Mouse (Mus musculus): ENCODE measurements around the gene Xrcc5. TPM values are rescaled to one million over a fixed set of nuclear protein-coding genes. Genes with fewer than 3 reads are reported as not detected.
A peak's percentile ranks its signal among the peaks of the same experiment; 100 is the strongest.

Gene Xrcc5
- 32.9 and 35.3 TPM in 2 replicates for polyA plus RNA-seq (2015; fragmentation: Nextera tagmentation; extraction: Ambion mirVana)

- Histone ChIP-seq H3K4me2 (replicated peaks) (peak within 1 kb of the TSS; percentile 64), H3K27ac (replicated peaks) (peak within 1 kb of the TSS; percentile 92), H3K9ac (peak within 1 kb of the TSS; percentile 26), H3K27me3 (no peaks in the 10 kb centered on the region), H3K4me1 (peaks cover 7% of the 10 kb centered on the region; the same call in 1 of the 2 replicates), H3K9me3 (replicated peaks) (no peaks in the 10 kb centered on the region), H3K4me3 (replicated peaks) (peak within 1 kb of the TSS; percentile 59), H3K36me3 (peaks cover 3% of the 10 kb centered on the region; the same call in 1 of the 2 replicates)
- WGBS = 0% methylated on average over 21 of the region's 21 CpGs
- ATAC-seq (ENCODE audit: insufficient number of reproducible peaks, low FRiP score, low TSS enrichment, low read depth) = peak; percentile 95
Observed at GRCm38 (mm10) chr1:72307317-72307798, at the start of gene Xrcc5. TSS of gene Xrcc5 (plus strand) at chr1:72307421.

- Histone ChIP-seq H3K4me1 (0 out of 2 replicates have a peak, but pooled peaks cover 3% of the 10 kb centered on the region), H3K4me2 (replicated peaks) (no peak overlapping the region), H3K36me3 (peaks cover 30% of the 10 kb centered on the region), H3K9ac (no peak overlapping the region), H3K4me3 (replicated peaks) (no peak overlapping the region), H3K27me3 (no peaks in the 10 kb centered on the region), H3K9me3 (replicated peaks) (no peaks in the 10 kb centered on the region), H3K27ac (replicated peaks) (no peak overlapping the region)
- 91% methylated on average over 3 of the region's 3 CpGs for WGBS
- ATAC-seq (ENCODE audit: insufficient number of reproducible peaks, low FRiP score, low TSS enrichment, low read depth) = no peak
Observed at GRCm38 (mm10) chr1:72263099-72263498, 44.1 kb upstream of the Xrcc5 start.

GRCm38 (mm10) chr1:72278085-72278484 is 29.1 kb upstream of the Xrcc5 start:
- Histone ChIP-seq H3K4me3 (replicated peaks) (no peak overlapping the region), H3K9ac (no peak overlapping the region), H3K9me3 (replicated peaks) (no peaks in the 10 kb centered on the region), H3K27me3 (no peaks in the 10 kb centered on the region), H3K36me3 (peaks cover 21% of the 10 kb centered on the region), H3K4me1 (no peaks in the 10 kb centered on the region), H3K27ac (replicated peaks) (no peak overlapping the region), H3K4me2 (replicated peaks) (no peak overlapping the region)
- WGBS = 87% methylated on average over 3 of the region's 3 CpGs
- no peak for ATAC-seq (ENCODE audit: insufficient number of reproducible peaks, low FRiP score, low TSS enrichment, low read depth)

- H3K27ac ChIP-seq (replicated peaks) = no peak overlapping the region
- H3K4me3 ChIP-seq (replicated peaks) = no peak overlapping the region
- no peak for ATAC-seq (ENCODE audit: insufficient number of reproducible peaks, low FRiP score, low TSS enrichment, low read depth)
- no peaks in the 10 kb centered on the region for H3K27me3 ChIP-seq
- H3K9me3 ChIP-seq (replicated peaks) = no peaks in the 10 kb centered on the region
- no peak overlapping the region for H3K9ac ChIP-seq
- no peaks in the 10 kb centered on the region for H3K36me3 ChIP-seq
- H3K4me2 ChIP-seq (replicated peaks) = no peak overlapping the region
- 72% methylated on average over 1 of the region's 1 CpGs for WGBS
- peaks cover 5% of the 10 kb centered on the region; the same call in 1 of the 2 replicates for H3K4me1 ChIP-seq
Observed at GRCm38 (mm10) chr1:72282604-72283003, 24.6 kb upstream of the Xrcc5 start.

GRCm38 (mm10) chr1:72283992-72284485 is 23.2 kb upstream of the Xrcc5 start, which contains the start of the genes Pecr and Tmem169:
TSS of gene Pecr (minus strand) at chr1:72284314.
TSS of gene Tmem169 (plus strand) at chr1:72284369.
- Histone ChIP-seq H3K9me3 (replicated peaks) (no peaks in the 10 kb centered on the region), H3K27me3 (no peaks in the 10 kb centered on the region), H3K27ac (replicated peaks) (peak within 1 kb of the TSS; percentile 85), H3K9ac (peak within 1 kb of the TSS; percentile 71), H3K4me1 (peaks cover 5% of the 10 kb centered on the region; the same call in 1 of the 2 replicates), H3K4me3 (replicated peaks) (peak within 1 kb of the TSS; percentile 72), H3K4me2 (replicated peaks) (peak within 1 kb of the TSS; percentile 86), H3K36me3 (no peaks in the 10 kb centered on the region)
- peak; percentile 99 for ATAC-seq (ENCODE audit: insufficient number of reproducible peaks, low FRiP score, low TSS enrichment, low read depth)
- under 1% methylated on average over 30 of the region's 30 CpGs for WGBS

GRCm38 (mm10) chr1:72284539-72284938 is 22.7 kb upstream of the Xrcc5 start:
- 0 out of 2 replicates have a peak, but pooled peaks have one; percentile 40 for ATAC-seq (ENCODE audit: insufficient number of reproducible peaks, low FRiP score, low TSS enrichment, low read depth)
- Histone ChIP-seq H3K27ac (replicated peaks) (0 out of 2 replicates have a peak overlapping the region, but pooled peaks have one; percentile 34), H3K36me3 (no peaks in the 10 kb centered on the region), H3K4me1 (peaks cover 5% of the 10 kb centered on the region; the same call in 1 of the 2 replicates), H3K4me2 (replicated peaks) (peak overlapping the region; percentile 86), H3K4me3 (replicated peaks) (peak overlapping the region; percentile 72), H3K27me3 (no peaks in the 10 kb centered on the region), H3K9me3 (replicated peaks) (no peaks in the 10 kb centered on the region), H3K9ac (peak overlapping the region; percentile 18; the same call in 1 of the 2 replicates)
- WGBS = 3% methylated on average over 5 of the region's 5 CpGs

GRCm38 (mm10) chr1:72286904-72287303 is 20.3 kb upstream of the Xrcc5 start:
- WGBS = 28% methylated on average over 5 of the region's 5 CpGs
- no peaks in the 10 kb centered on the region for H3K9me3 ChIP-seq (replicated peaks)
- no peaks in the 10 kb centered on the region for H3K27me3 ChIP-seq
- H3K4me3 ChIP-seq (replicated peaks) = no peak overlapping the region
- H3K4me2 ChIP-seq (replicated peaks) = no peak overlapping the region
- H3K27ac ChIP-seq (replicated peaks) = no peak overlapping the region
- H3K36me3 ChIP-seq = no peaks in the 10 kb centered on the region
- ATAC-seq (ENCODE audit: insufficient number of reproducible peaks, low FRiP score, low TSS enrichment, low read depth) = no peak
- no peak overlapping the region for H3K9ac ChIP-seq
- H3K4me1 ChIP-seq = peaks cover 5% of the 10 kb centered on the region; the same call in 1 of the 2 replicates

- H3K27ac ChIP-seq (replicated peaks) = no peak overlapping the region
- ATAC-seq (ENCODE audit: insufficient number of reproducible peaks, low FRiP score, low TSS enrichment, low read depth) = no peak
- 78% methylated on average over 4 of the region's 4 CpGs for WGBS
Observed at GRCm38 (mm10) chr1:72287893-72288292, 19.3 kb upstream of the Xrcc5 start.

GRCm38 (mm10) chr1:72288527-72289150 is 18.6 kb upstream of the Xrcc5 start:
- no peak overlapping the region for H3K27ac ChIP-seq (replicated peaks)
- H3K9me3 ChIP-seq (replicated peaks) = no peaks in the 10 kb centered on the region
- H3K27me3 ChIP-seq = no peaks in the 10 kb centered on the region
- no peak overlapping the region for H3K9ac ChIP-seq
- H3K4me2 ChIP-seq (replicated peaks) = no peak overlapping the region
- 0 out of 2 replicates have a peak, but pooled peaks cover 5% of the 10 kb centered on the region for H3K4me1 ChIP-seq
- ATAC-seq (ENCODE audit: insufficient number of reproducible peaks, low FRiP score, low TSS enrichment, low read depth) = no peak
- no peak overlapping the region for H3K4me3 ChIP-seq (replicated peaks)
- H3K36me3 ChIP-seq = no peaks in the 10 kb centered on the region
- 84% methylated on average over 4 of the region's 4 CpGs for whole genome bisulfite sequencing

More at GRCm38 (mm10) chr1:72287893-72288292, 19.3 kb upstream of the Xrcc5 start:
- H3K9me3 ChIP-seq (replicated peaks) = no peaks in the 10 kb centered on the region
- no peak overlapping the region for H3K4me3 ChIP-seq (replicated peaks)
- H3K36me3 ChIP-seq = no peaks in the 10 kb centered on the region
- H3K27me3 ChIP-seq = no peaks in the 10 kb centered on the region
- H3K4me1 ChIP-seq = peaks cover 5% of the 10 kb centered on the region; the same call in 1 of the 2 replicates
- no peak overlapping the region for H3K4me2 ChIP-seq (replicated peaks)
- no peak overlapping the region for H3K9ac ChIP-seq

GRCm38 (mm10) chr1:72290896-72291295 is 16.3 kb upstream of the Xrcc5 start:
- no peak overlapping the region for H3K4me2 ChIP-seq (replicated peaks)
- H3K4me1 ChIP-seq = no peaks in the 10 kb centered on the region
- no peak overlapping the region for H3K4me3 ChIP-seq (replicated peaks)
- no peak overlapping the region for H3K9ac ChIP-seq
- no peak overlapping the region for H3K27ac ChIP-seq (replicated peaks)
- H3K36me3 ChIP-seq = no peaks in the 10 kb centered on the region
- H3K27me3 ChIP-seq = no peaks in the 10 kb centered on the region
- H3K9me3 ChIP-seq (replicated peaks) = no peaks in the 10 kb centered on the region
- 91% methylated on average over 4 of the region's 4 CpGs for whole genome bisulfite sequencing
- no peak for ATAC-seq (ENCODE audit: insufficient number of reproducible peaks, low FRiP score, low TSS enrichment, low read depth)

GRCm38 (mm10) chr1:72291421-72291820 is 15.8 kb upstream of the Xrcc5 start:
- Histone ChIP-seq H3K9me3 (replicated peaks) (no peaks in the 10 kb centered on the region), H3K4me2 (replicated peaks) (no peak overlapping the region), H3K4me1 (no peaks in the 10 kb centered on the region), H3K27me3 (no peaks in the 10 kb centered on the region), H3K36me3 (no peaks in the 10 kb centered on the region), H3K9ac (no peak overlapping the region), H3K27ac (replicated peaks) (no peak overlapping the region), H3K4me3 (replicated peaks) (no peak overlapping the region)
- WGBS = 93% methylated on average over 4 of the region's 4 CpGs
- ATAC-seq (ENCODE audit: insufficient number of reproducible peaks, low FRiP score, low TSS enrichment, low read depth) = no peak
